Mouse (Mus musculus) ovary, adult 18-20 months (tissue): ENCODE measurements around the gene Sec24a.

Experiments
- DNase-seq: peaks from one replicate; pipeline ENCODE4 v3.0.0; 2022; ENCODE audit warnings: low spot score, mixed read lengths

The Sec24a gene

GRCm38 (mm10) chr11:51649111-51649888 lies 114.1 kb downstream of the Sec24a start:
- DNase-seq, result no peak

GRCm38 (mm10) chr11:51648566-51648965 lies 114.9 kb downstream of the Sec24a start:
- no peak for DNase-seq

- no peak for DNase-seq
These were observed 116.4 kb downstream of the Sec24a start for GRCm38 (mm10) chr11:51646751-51647667.

GRCm38 (mm10) chr11:51646245-51646644 lies 117.2 kb downstream of the Sec24a start:
- no peak for DNase-seq

GRCm38 (mm10) chr11:51645293-51645692 lies 118.1 kb downstream of the Sec24a start:
- no peak for DNase-seq

- DNase-seq, result no peak
These were observed 119.2 kb downstream of the Sec24a start for GRCm38 (mm10) chr11:51644217-51644616.

GRCm38 (mm10) chr11:51643761-51644160 lies 119.7 kb downstream of the Sec24a start:
- DNase-seq, result no peak

- DNase-seq, result no peak
These were observed 120.2 kb downstream of the Sec24a start for GRCm38 (mm10) chr11:51643202-51643601.
